Mouse (Mus musculus): ENCODE measurements at regions not wholly inside any gene's neighbourhood (a gene's known extent, or its start where the extent isn't known, plus 50 kb on each side); places are given as distances from the start of the nearest gene placed in this dataset.
"Not testable (repeated sequence)": the region's sequence is repeated elsewhere in the genome, so short reads cannot be mapped to it uniquely, and the experiment has no call there.

DNA sequence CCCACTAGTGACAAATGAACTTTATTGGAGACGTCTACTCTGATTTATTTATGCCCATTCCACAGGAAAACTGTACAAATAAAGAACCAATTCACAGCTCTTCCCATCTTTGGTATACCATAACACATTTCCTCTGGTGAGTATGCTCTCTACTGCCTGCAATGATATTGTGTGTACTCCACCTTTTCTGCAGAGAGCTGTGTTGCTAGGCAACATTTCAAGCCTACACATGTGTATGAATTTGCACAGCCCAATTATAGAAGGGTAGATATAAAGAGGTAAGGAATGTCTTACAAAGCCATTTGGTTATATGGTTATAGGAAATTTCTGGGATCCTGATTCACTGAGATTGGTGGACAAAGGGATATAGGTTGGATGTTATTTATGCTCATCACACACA lies 227.4 kb downstream of the 4931408C20Rik start:
- no peak for DNase-seq (ENCODE audit: low spot score)

GRCm38 (mm10) chr1:26426383-26426782 lies 260.9 kb downstream of the 4931408C20Rik start:
- DNase-seq (ENCODE audit: low spot score), result no peak

- no peak for DNase-seq (ENCODE audit: low spot score)
Observed at GRCm38 (mm10) chr1:26387938-26388897, 299.0 kb downstream of the 4931408C20Rik start.

GRCm38 (mm10) chr1:26340543-26340942 lies 346.7 kb downstream of the 4931408C20Rik start:
- no peak for DNase-seq (ENCODE audit: low spot score)

DNA sequence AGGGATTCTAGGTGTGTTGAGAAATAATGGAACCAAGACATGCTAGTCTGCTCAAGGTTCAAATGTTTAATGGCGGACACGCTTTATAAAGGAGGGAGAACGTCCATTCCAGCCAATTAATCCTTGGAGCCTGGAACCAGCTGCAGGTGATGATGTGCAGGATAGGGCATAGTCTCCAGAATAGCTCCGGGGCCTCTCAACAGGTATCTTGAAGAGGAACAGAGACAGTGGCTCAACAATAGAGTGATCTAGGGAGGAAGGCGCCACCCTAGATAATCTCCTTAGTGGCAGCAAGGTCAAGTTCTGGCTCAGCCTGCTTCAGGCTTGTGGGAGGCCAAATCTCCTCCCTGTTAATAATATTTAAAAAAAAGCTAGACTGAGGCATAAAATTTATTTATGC lies 347.4 kb downstream of the 4931408C20Rik start:
- DNase-seq (ENCODE audit: low spot score), result not testable (repeated sequence)

DNA sequence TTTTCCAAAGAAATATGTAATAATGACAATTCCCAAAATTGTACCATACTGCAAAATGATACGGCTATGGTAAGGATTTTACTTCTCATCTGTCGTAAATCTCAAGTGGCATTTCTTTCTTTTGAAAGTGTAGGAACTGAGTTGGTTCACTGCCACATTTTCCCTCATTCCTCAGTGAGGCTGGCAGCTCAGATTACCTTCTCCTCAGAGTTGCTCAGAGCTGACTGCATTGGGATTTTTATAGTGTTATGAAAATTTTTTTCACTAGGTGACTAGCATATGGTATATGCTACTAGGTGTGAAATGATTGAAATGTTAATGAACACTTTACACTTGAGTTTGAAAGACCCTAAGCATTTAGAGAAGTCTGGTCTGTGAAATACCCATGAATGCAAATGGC lies 397.7 kb downstream of the 4931408C20Rik start:
- DNase-seq (ENCODE audit: low spot score), result no peak

DNA sequence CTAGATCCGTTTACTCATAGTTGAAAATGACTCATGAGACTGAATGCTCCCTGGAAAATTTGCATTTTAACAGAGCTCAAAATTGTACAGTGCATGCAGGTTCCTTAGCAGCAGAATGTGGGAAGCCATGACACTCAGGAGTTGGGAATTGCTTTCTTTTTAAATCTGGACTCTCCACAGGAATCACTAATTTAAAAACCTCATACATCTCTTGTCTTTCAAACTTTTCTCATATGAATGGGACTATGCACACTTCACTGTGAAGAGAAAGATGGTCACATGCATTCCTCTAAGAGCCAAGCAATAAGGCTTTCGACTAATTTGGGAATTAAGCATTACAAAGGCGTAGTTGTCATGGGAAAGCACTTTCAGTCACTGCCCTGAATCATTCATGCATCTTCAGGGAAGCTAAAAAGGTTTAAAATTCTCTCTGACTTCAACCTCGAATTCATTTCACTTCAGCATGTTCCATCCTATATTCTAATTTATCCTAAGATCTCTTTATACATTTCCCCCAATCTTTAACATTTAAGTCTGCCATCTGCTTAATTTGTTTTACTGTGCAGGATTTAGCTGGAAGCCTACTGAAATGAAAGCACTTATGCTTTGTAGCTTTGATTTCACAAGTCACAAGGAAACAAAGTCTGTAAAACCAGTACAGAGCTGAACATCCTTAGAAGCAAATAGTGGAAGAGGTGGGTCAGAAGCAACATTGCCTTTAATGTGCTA lies 404.2 kb downstream of the 4931408C20Rik start:
- DNase-seq (ENCODE audit: low spot score), result peak; percentile 4

- DNase-seq (ENCODE audit: low spot score), result no peak
Observed at GRCm38 (mm10) chr1:26276606-26277005, 410.7 kb downstream of the 4931408C20Rik start.

GRCm38 (mm10) chr1:26243351-26243750 lies 413.8 kb upstream of the Adgrb3 start:
- no peak for DNase-seq (ENCODE audit: low spot score)

DNA sequence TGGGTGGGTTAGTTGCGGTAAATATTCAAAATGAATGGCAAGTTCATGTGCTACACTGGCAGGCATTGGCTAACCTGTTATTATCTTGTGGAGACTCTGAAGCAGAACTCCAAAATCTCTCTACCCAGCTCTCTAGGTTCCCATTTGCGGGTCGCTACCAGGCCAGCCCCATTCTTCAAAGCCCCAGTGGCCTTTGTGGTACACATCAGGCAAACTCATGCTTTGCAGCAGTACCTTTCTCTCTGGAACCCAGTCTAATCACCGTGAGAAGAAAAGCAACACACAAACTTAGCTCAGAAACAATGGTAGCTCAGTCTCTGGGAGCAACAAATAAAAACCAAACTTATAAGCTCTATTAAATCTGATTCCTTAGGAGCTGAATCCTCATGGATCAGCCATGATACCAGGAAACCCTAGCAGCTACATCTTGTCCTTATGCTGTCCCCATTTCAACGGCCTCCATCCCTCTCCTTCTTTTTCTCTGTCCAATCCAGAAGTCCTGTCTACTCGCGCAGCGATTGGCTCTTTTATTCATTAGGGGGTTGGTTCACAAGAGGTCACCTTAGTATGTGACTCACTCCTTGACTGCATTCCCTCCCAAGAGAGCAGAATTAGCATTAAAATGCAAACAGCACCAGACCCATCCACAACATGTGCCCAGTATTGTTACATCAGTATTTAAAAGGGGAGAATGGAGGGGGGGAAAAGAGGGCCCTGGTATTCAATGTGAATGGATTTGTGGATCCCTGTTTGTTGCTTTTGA lies 400.0 kb upstream of the Adgrb3 start:
- no peak for DNase-seq (ENCODE audit: low spot score)

- no peak for DNase-seq (ENCODE audit: low spot score)
Observed at GRCm38 (mm10) chr1:26204443-26204842, 374.9 kb upstream of the Adgrb3 start.

All from layer of hippocampus, adult 11-12 months (tissue).